Mouse (Mus musculus) intestine, embryonic 16.5 days (tissue): Measurements from ENCODE around the gene Gna14. TPM values are rescaled to one million over a fixed set of nuclear protein-coding genes. Genes with fewer than 3 reads are reported as not detected.

Experiments used
- ATAC-seq: fragments of 200-750 bp; cut with Nextera tagmentation; 2 replicates; pipeline ENCODE4 v1.8.0; 2017; ENCODE audit warnings: moderate TSS enrichment, moderate library complexity
- H3K27ac ChIP-seq: fragments of 300-500 bp; sonication (generic); 2 replicates; pipeline ENCODE4 v1.5.1; 2014; ENCODE audit warnings: mild to moderate bottlenecking, low read length
- H3K27me3 ChIP-seq: fragments of 300-500 bp; sonication (generic); replicated peaks from 2 replicates; pipeline ENCODE4 v1.6.1; 2014; ENCODE audit warnings: low read length, control low read depth, mixed read lengths; ENCODE audit not compliant: control insufficient read depth, insufficient read depth
- H3K36me3 ChIP-seq: fragments of 300-500 bp; sonication (generic); 2 replicates; pipeline ENCODE4 v1.6.1; 2014; ENCODE audit warnings: low read length, control low read depth; ENCODE audit not compliant: control insufficient read depth, insufficient read depth
- H3K4me1 ChIP-seq: fragments of 300-500 bp; sonication (generic); 2 replicates; pipeline ENCODE4 v1.6.1; 2014; ENCODE audit warnings: low read length, control low read depth, mixed read lengths; ENCODE audit not compliant: control insufficient read depth, insufficient read depth
- H3K4me2 ChIP-seq: fragments of 300-500 bp; sonication (generic); 2 replicates; pipeline ENCODE4 v1.6.1; 2014; ENCODE audit warnings: low read depth, low read length, control low read depth
- H3K4me3 ChIP-seq: fragments of 300-500 bp; sonication (generic); 2 replicates; pipeline ENCODE4 v1.5.1; 2014; ENCODE audit warnings: mild to moderate bottlenecking, low read length
- H3K9ac ChIP-seq: fragments of 300-500 bp; sonication (generic); 2 replicates; pipeline ENCODE4 v1.6.1; 2014; ENCODE audit warnings: low read depth, low read length
- H3K9me3 ChIP-seq: fragments of 300-500 bp; sonication (generic); 2 replicates; pipeline ENCODE4 v1.6.1; 2016; ENCODE audit warnings: low read length, control low read depth; ENCODE audit not compliant: control insufficient read depth
- WGBS: fragments of 180-500 bp; shearing (Covaris S2); extraction: QIAGEN DNeasy Blood & Tissue Kit; methylation state at CpG from one replicate; pipeline ENCODE4 v1.1.7; 2014; 5-methylcytosine and 5-hydroxymethylcytosine counted together
- polyA plus RNA-seq: library from polyadenylated mRNA; unstranded; fragments of >200 nt; fragmentation: Nextera tagmentation; extraction: Ambion mirVana; gene quantifications from 2 replicates; pipeline ENCODE4 v1.2.1, GENCODE M21; 2015

The Gna14 gene
- polyA plus RNA-seq, 1 experiment from 2014 or later, result 16.8 TPM

DNA sequence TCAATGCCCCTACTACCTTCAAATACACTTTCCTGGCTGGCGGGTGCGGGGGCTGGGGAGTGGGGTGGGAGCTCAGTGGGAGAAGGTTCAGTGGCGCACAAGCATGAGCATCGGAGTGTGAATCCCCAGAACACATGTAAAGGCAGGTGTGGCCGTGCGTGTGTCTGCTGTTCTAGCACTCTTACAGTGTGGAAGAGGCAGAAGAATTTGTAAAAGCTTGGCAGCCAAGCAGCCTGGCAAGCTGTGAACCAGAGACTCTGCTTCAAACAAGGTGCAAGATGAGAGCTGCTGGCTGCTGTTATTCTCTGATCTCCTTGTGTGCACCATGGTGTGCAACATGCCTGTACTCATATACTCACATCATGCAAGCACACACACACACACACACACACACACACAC lies 11.1 kb downstream of the Gna14 start:
- Histone ChIP-seq H3K9ac (no peak overlapping the region), H3K9me3 (no peaks in the 10 kb centered on the region), H3K4me1 (peaks cover 5% of the 10 kb centered on the region), H3K4me2 (no peak overlapping the region), H3K27ac (no peak overlapping the region), H3K27me3 (no peaks in the 10 kb centered on the region), H3K4me3 (no peak overlapping the region), H3K36me3 (no peaks in the 10 kb centered on the region)
- no peak for ATAC-seq
- WGBS, result 90% methylated on average over 6 of the region's 6 CpGs

DNA sequence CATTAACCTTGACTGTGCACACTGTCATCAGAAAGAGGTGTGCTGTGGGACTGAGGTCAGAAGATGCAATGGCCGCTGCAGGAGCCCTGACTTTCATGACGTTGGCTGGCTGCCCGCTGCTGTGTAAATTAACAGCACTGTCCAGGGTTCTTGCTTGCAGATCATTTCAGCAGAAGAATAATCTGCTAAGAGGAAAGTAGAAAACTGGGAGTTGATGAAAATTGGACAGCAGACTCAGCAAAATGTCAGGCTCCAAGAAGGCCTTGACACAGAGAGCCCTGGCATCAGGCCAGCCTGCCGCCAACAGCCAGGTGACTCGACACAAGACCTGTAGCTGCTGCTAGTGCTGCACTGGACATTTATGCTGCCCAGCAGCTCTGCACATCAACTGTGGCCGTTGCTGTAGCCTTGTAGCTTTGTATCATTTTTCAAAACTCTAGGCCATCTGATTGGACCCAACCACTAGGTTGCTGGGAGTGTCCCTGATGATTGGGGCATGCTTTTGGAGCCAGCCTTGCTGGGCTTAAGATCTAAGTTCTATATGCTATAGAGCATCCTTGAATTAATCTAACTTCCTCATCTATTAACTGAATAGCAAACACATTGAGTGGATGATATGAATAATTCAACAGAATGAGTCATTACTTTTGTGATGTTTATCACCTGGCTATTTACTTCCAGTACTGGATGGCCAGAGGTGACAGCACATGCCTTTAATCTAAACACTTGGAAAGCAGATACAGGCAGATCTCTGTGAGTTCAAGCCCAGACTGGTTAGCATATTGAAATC lies 12.5 kb downstream of the Gna14 start:
- no peaks in the 10 kb centered on the region for H3K27me3 ChIP-seq
- ATAC-seq, result no peak
- no peaks in the 10 kb centered on the region for H3K36me3 ChIP-seq
- H3K4me2 ChIP-seq, result no peak overlapping the region
- WGBS, result 57% methylated on average over 6 of the region's 6 CpGs
- peaks cover 5% of the 10 kb centered on the region for H3K4me1 ChIP-seq
- H3K9me3 ChIP-seq, result no peaks in the 10 kb centered on the region
- no peak overlapping the region for H3K4me3 ChIP-seq
- peak overlapping the region; percentile 13 for H3K27ac ChIP-seq
- no peak overlapping the region for H3K9ac ChIP-seq

DNA sequence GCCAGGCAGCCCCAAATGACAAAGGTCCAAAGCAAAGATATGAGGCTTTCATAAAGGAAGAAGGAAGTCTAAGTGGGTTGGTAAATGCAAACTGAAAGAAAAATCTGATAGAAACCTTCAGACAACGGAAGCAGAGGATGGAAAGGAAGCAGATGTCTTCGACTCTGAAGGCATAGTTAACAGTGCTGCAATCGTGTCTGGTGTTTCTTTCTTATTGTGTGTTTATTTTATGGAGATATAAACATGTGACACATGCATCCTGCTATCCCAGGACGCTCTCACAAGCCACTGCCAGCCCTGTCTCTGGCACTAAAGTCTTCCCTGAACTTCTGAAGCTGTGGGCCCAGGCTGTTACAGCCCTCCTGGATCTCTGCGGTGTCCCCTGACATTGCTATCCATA lies 13.2 kb downstream of the Gna14 start:
- ATAC-seq, result no peak
- Histone ChIP-seq H3K9me3 (no peaks in the 10 kb centered on the region), H3K4me3 (no peak overlapping the region), H3K27me3 (no peaks in the 10 kb centered on the region), H3K4me1 (peaks cover 5% of the 10 kb centered on the region), H3K27ac (peak overlapping the region; percentile 45), H3K9ac (no peak overlapping the region), H3K4me2 (no peak overlapping the region), H3K36me3 (no peaks in the 10 kb centered on the region)
- WGBS, result 53% methylated on average over 5 of the region's 5 CpGs

DNA sequence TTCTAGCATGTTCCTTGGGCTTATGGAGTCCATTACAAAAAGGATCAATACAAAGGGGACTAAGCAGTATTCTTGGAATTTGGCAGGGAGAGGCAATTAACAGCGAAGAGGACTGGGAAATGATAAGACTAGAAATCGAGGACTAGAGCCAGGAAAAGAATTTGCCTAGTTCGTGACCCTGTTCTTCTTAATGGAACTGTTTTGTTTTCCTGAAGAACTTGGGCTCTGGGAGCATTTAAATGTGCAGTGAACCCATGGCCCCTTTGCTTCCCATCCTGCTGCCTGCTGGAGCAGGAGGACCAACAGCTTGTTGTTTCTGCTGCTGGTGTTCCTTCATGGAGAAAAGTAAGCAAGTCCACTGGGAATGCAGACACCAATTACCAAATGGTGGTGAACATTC lies 15.3 kb downstream of the Gna14 start:
- no peak for ATAC-seq
- no peaks in the 10 kb centered on the region for H3K27me3 ChIP-seq
- 44% methylated on average over 3 of the region's 3 CpGs for WGBS
- no peak overlapping the region for H3K4me2 ChIP-seq
- H3K27ac ChIP-seq, result no peak overlapping the region
- peaks cover 5% of the 10 kb centered on the region for H3K4me1 ChIP-seq
- no peaks in the 10 kb centered on the region for H3K9me3 ChIP-seq
- H3K4me3 ChIP-seq, result no peak overlapping the region
- H3K36me3 ChIP-seq, result no peaks in the 10 kb centered on the region
- no peak overlapping the region for H3K9ac ChIP-seq

DNA sequence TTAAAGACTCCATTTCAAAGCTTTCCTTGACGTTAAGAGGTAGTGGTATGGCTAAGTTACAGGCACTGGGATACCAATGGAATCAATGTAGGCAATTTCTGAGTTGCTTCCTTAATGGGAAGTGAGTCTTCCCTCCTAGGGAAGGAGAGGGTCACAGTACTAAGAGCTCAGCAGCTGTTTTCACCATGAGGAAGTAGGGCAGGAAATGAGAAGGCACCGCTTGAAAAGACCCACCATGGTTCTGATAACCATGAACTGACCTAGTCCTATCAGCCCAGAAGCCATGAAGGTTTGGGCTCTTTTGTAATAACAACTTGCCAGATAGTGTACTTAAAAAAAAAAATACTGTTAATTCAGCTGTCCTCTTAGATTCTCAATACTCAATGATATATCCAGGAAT lies 20.6 kb downstream of the Gna14 start:
- no peak overlapping the region for H3K27ac ChIP-seq
- no peaks in the 10 kb centered on the region for H3K4me1 ChIP-seq
- 64% methylated on average over 2 of the region's 2 CpGs for WGBS
- ATAC-seq, result no peak
- H3K9ac ChIP-seq, result no peak overlapping the region
- H3K4me3 ChIP-seq, result no peak overlapping the region
- H3K9me3 ChIP-seq, result no peaks in the 10 kb centered on the region
- no peaks in the 10 kb centered on the region for H3K36me3 ChIP-seq
- H3K4me2 ChIP-seq, result no peak overlapping the region
- no peaks in the 10 kb centered on the region for H3K27me3 ChIP-seq

DNA sequence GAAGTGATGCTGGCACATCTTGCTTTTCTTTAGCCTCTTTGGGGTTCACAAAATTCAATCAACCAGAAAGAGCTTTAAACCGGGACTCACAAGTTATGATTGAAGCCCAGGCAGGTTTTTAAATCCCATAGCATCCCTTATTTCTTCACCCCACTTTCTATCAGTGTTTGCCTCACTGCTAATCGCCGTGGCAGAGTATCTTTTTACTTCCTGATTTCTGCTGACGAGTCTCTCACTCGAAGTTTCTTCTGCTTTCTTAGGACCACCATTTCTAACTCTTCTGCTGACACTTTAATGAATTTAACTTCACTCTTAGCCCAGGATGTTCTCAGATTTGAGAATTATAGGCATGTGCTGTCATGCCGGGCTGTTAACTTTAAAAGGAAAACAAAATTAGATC lies 21.6 kb downstream of the Gna14 start:
- H3K9ac ChIP-seq, result no peak overlapping the region
- WGBS, result 92% methylated on average over 6 of the region's 6 CpGs
- no peaks in the 10 kb centered on the region for H3K36me3 ChIP-seq
- H3K4me3 ChIP-seq, result no peak overlapping the region
- H3K4me1 ChIP-seq, result no peaks in the 10 kb centered on the region
- H3K9me3 ChIP-seq, result no peaks in the 10 kb centered on the region
- H3K27me3 ChIP-seq, result no peaks in the 10 kb centered on the region
- ATAC-seq, result no peak
- no peak overlapping the region for H3K27ac ChIP-seq
- no peak overlapping the region for H3K4me2 ChIP-seq

DNA sequence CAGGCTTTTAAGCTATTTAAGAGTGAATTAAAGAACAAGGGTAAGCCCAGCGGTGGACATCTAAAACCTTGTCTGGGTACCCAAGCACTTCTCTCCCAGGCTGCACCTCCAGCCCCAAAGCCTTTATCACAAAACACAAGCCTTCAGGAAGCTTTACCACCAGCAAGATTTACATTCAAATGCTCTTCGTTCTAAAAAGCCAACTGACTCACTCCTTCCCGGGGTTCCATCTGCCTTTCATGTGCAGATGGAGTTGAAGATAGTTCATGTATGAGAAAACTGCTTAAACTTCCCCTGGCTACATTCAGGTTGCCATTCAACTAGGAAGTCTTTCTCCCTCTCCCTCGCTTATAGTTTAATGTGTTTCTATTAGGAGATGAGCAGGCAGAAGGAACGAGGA lies 23.8 kb downstream of the Gna14 start:
- H3K9ac ChIP-seq, result no peak overlapping the region
- H3K36me3 ChIP-seq, result no peaks in the 10 kb centered on the region
- no peak overlapping the region for H3K4me2 ChIP-seq
- no peaks in the 10 kb centered on the region for H3K9me3 ChIP-seq
- ATAC-seq, result no peak
- no peaks in the 10 kb centered on the region for H3K27me3 ChIP-seq
- WGBS, result 61% methylated on average over 5 of the region's 5 CpGs
- H3K27ac ChIP-seq, result no peak overlapping the region
- no peak overlapping the region for H3K4me3 ChIP-seq
- no peaks in the 10 kb centered on the region for H3K4me1 ChIP-seq

DNA sequence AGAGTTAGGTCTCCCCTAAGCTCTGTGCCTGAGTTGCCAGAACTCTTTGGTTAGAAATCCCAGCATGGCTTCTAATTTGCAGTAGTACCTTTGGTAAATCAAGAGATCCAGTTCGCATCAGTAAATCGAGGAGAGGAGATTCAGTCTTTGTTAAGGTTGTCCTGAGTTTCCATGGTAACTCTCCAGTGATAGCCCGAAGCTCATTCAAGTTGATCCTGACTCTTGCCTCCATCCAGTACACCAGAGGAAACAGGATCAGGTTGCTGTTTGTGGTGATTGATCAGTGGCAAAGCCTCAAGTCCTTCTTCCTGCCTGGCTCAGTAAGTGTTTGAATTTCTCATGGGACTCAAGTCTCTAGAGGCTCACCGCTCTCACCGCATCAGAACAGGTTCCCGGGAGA lies 24.7 kb downstream of the Gna14 start:
- Histone ChIP-seq H3K27me3 (no peaks in the 10 kb centered on the region), H3K4me1 (no peaks in the 10 kb centered on the region), H3K9me3 (no peaks in the 10 kb centered on the region), H3K4me3 (no peak overlapping the region), H3K4me2 (no peak overlapping the region), H3K9ac (no peak overlapping the region), H3K27ac (no peak overlapping the region), H3K36me3 (no peaks in the 10 kb centered on the region)
- ATAC-seq, result no peak
- WGBS, result 74% methylated on average over 6 of the region's 6 CpGs

DNA sequence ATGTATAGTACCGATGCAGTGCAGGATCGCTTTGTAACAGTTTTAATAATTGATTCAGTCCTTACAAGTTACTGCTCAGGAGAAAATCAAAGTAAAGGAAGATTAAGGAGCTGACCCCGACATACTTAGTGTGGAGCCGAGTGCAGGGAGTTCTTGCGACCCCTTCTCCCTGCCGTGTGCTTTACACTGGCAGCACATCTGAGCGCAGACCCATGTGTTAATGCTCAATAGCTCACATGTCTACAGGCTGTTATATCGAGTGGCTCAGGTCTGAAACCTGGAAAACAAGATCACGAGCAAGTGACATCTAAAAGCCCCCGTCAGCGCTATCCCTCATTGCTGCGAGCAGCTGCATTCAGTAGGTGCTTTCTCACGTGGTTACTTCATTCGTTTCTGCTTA lies 25.3 kb downstream of the Gna14 start:
- no peaks in the 10 kb centered on the region for H3K4me1 ChIP-seq
- no peak overlapping the region for H3K4me3 ChIP-seq
- H3K4me2 ChIP-seq, result no peak overlapping the region
- H3K9me3 ChIP-seq, result no peaks in the 10 kb centered on the region
- H3K9ac ChIP-seq, result no peak overlapping the region
- no peak overlapping the region for H3K27ac ChIP-seq
- no peaks in the 10 kb centered on the region for H3K27me3 ChIP-seq
- 90% methylated on average over 14 of the region's 14 CpGs for WGBS
- no peaks in the 10 kb centered on the region for H3K36me3 ChIP-seq
- ATAC-seq, result no peak

DNA sequence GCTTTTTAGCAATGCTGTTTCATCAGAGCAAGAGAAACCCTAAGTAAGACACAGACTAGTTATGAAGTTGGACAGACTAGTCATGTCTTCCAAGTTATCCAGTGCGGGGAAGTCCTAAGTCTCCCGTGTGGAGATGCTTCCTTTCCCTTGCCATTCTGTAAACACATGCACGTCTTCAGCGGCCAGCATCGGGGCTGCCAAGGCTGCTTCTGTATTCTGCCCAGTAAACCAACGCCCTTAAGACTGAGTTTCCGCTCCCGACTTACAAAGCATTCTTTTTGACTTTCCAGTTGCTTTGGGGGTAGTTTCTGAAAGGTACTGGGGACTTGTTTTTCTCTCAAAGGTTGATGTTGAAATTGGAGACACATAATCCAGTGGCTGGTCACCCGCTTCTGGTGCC lies 26.9 kb downstream of the Gna14 start:
- no peaks in the 10 kb centered on the region for H3K4me1 ChIP-seq
- no peak overlapping the region for H3K9ac ChIP-seq
- 59% methylated on average over 9 of the region's 9 CpGs for WGBS
- no peak for ATAC-seq
- H3K4me2 ChIP-seq, result no peak overlapping the region
- no peak overlapping the region for H3K27ac ChIP-seq
- no peaks in the 10 kb centered on the region for H3K27me3 ChIP-seq
- H3K36me3 ChIP-seq, result no peaks in the 10 kb centered on the region
- H3K4me3 ChIP-seq, result no peak overlapping the region
- no peaks in the 10 kb centered on the region for H3K9me3 ChIP-seq
